Mouse (Mus musculus) heart, adult 11 months (tissue): ENCODE results near the gene Rnase4.

Experiments used
- DNase-seq: peaks from one replicate; pipeline ENCODE4 v3.0.0; 2022

The Rnase4 gene

DNA sequence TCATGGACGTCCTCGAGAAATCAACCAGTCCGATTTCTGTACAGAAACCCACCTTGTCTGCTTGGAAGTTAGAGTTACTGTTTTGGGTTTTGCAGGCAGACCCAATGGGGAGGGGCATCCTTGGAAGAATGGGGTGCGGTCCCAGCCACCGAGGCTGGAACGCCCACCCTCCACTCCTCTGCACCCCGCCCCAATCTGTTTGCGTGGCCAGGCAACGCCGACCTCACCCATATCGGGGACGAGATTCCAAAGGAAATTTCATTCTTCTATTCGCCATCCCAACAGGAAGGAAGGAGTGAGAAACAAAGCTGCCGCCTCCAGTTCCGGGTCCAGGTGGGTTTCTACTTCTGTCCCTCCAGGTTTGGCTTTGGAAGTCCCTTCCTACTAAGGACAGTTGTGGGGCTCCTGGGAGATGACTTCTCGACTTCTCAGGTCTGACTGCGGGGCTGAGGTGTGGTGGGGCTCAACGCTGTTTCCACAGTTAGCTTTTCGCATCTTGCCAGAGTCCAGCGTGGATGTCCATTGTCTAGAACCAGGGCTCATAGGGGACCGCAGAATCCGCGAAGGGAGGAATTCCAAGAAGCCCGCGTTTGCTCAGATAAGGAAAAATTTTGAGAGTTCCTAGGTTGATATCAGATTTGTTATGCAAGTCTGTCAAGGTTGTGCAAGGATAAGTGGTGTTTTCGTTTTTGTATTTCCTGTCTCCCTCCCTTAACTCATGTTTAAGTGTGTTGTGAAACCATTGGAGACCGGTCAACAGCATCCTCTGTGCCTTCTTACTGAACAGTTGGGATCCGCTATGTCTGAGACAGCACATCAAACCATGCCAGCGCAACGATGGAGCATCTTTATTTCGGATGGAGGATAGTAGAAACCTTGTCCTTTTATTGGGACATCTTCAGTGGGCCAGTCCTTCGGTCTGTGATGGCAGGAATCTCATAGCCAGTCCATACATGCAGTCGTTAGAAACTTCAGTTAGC, at the start of gene Rnase4, which contains the start of gene Ang:
Rnase4 (plus strand) TSS at position 157 of the 980 bp plus-strand sequence.
Ang (plus strand) TSS at position 230 of the 980 bp plus-strand sequence.
- peak; percentile 99 for DNase-seq

DNA sequence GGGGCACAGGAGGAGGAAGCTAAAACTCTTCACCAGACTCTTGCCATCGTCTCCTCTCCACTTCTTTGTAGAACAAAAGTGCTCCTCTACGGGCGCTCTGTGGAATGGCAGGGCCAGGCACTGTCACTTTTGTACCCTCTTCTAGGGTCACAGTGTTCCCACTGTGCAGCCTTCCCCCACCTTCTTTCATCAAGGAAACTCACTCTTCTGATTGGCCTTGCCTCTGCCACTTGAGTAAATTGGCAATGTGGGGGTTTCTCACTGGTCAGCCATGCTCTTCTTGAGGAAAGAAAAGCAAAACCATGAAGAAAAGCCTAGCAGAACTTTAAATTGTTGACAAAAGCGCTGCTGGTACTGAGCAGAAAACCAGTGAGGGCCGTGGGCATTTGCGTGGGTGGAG, 49.1 kb upstream of the Rnase4 start, which contains the start of gene Rnase9:
Rnase9 (minus strand) TSS at position 101 of the 400 bp plus-strand sequence.
- DNase-seq = peak; percentile 51

GRCm38 (mm10) chr14:51047846-51048245, 43.0 kb upstream of the Rnase4 start:
- DNase-seq = peak; percentile 66

DNA sequence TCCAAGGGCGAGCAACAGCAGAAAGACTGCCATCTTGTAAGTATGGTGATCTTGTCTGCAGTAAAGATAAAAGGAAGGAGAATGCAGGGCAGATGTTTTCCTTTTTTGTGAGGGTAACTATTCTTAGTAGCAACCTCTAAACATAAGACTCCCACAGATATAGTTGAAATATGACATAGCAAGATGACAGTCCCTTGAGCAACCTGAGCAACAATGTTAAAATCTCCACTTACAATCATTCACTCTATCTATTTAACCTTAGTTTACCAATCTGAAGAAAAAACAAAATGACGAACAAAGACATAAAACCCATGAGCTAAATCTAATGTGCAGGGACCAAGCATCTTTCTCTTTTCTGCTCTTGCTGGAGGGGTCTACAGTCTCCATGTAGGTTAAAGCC, 40.8 kb upstream of the Rnase4 start, which contains the start of gene Rnase11:
Rnase11 (minus strand) TSS at position 101 of the 400 bp plus-strand sequence.
- no peak for DNase-seq

DNA sequence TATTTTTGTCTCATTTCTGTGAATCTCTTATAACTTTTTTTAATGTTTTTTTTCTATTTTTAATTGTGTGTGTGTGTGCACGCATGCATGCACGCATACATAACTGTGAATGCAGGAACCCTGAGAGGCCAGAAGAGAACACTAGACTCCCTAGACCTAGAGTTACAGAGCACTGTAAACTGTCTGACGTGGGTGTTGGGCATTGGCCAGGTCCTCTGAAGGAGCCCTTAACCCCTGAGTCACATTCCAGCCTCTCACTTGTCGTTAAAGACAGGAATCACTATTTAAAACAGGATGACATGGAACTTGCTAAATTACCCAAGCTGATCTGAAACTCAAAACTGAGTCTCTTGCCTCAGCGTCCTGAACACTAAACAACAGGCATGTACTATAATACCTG, 38.9 kb upstream of the Rnase4 start:
- peak; percentile 39 for DNase-seq

DNA sequence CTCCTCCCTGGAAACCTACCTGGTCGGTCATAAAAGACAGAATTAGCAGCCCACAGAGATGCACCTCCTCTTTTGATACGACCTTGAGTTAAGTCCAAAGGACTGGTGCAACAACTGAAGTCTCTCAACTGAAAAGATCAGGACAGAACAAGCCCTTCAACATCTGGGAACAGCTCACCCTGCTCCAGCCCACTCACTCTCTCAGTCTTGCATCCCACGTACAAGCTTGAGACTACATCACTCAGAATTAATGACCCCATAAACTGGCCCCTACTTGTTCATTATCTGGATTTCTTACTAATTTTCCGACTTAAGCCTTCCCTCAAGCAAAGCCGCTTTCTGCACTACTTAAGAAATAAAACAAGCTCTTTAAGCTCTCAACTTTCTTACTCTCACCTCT, 37.7 kb upstream of the Rnase4 start:
- no peak for DNase-seq

DNA sequence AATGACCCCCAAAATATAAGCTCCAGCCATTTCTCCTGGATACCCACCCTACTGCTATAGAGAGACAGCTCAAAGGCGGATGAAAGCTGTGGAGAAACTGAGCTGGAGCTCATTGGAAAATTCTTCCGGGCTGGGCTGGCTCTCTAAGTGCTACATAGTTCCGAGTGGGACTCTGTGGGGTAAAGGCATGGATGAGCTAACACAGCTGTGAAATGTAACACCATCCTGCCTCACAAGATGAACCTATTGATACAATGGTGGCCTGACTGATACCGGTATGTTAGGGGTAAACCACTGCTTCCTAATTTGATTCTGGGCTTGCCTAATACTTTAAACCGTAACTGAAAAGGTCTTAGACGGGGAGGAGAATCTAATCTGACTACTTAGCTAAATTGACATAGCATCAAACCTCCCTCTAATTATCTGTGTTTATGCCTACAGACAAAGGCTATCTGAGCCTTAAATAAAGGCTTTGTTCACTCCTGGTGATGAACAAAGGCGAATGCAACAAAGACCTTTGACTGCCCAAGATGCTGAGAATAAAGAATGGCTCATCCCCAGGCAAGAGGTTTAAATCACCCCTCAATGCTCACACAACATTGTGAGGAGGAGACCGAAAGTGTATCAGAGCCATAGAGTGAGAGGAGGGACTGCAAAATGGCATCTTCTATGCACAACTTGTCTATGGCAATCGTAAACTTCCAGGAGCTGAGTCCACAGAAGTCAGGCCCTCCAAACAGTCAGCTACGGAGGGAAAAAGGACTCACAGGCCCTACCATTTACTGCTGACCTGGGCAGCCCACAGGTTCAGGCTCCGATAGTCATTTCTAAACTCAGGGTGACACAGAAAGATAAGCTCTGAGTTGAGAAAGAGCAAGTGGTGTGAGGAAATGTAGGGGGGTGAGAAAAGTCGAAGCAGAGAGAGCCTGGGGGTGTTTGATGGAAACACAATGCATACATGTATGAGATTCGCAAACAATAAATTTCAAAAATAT, 36.3 kb upstream of the Rnase4 start:
- DNase-seq = peak; percentile 64

DNA sequence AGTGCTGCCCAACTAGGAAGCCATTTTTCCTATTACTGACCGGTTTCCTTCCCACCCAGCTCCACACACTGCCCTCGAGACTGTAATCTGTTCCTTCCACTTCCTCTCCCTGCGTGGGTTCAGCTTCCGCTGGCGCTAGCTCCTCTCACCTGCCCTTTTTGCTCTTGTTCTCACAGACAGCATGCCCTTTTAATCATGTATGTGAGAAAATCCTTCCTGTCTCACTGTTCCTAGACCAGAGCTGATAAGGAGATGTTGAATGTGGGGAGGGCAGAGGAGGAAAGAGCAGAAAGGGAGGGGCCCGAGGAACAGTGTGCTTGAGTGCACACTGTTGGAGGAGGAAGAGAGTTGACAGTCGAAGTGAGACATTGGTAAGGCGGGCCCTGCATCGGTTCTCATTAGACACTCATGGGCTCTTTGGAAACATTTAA, 33.5 kb upstream of the Rnase4 start, which contains the start of gene Rnase12:
Rnase12 (minus strand) TSS at position 261 of the 431 bp plus-strand sequence.
- DNase-seq = peak; percentile 79

DNA sequence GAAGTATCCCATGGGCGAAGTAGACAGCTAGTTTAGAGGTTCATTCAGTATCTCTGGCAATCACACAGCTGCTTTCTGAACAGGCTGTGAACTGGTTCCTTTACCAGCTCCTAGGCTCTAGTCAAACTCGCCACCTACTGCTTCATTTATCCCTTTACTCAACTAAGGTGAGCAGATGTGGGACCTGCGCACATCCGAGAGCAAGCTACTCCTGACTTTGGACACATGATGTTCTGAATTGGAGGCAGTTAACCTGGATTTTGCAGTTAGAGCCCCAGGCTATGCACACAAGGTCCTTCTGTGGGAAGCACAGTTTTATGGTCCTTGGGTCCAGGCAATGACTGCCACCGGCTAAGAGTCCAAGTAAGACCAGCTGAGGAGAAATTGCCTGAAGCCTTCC, 30.1 kb upstream of the Rnase4 start:
- DNase-seq = peak; percentile 69

DNA sequence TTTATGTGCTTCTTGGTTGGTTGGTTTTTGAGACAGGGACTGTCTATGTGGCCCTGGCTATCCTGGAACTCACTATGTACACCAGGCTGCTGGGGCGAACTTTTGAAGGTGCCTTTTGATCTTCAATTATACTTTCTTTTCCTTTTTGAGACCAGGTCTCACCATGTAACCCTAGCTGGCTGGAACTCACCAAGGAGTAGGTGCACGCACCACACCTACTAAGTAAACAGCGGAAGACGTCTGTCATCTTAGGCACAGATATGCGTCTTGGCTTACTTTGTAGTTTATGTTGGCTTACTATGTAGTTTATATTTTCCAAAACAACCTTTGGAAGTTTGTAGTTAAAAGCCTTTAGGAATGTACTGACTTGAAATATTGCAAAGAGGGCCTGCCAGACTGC, 21.9 kb upstream of the Rnase4 start:
- peak; percentile 86 for DNase-seq

DNA sequence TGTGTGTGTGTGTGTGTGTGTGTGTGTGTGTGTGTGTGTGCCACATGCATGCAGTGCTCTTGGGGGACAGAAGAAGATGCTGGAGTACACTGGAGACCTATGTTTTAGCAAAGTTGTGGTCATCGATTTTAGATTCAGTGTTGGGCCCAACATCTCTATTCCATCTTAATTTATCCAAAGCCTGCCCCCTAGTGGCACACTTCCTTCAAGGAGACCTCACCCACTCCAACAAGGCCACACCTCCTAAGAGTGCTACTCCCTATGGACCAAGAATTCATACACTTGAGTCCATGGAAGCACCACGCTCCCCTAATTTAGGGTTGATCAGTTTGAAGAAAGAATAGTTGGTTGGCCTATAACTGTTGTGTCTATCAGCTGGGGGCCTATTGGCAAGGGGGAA, 21.3 kb upstream of the Rnase4 start:
- no peak for DNase-seq

- no peak for DNase-seq
Observed at GRCm38 (mm10) chr14:51074335-51074734, 16.5 kb upstream of the Rnase4 start, which contains the start of gene Olfr750. Gene Olfr750, minus strand, starts transcription at chr14:51074435.

- DNase-seq = no peak
Observed at GRCm38 (mm10) chr14:51079180-51079579, 11.7 kb upstream of the Rnase4 start.

DNA sequence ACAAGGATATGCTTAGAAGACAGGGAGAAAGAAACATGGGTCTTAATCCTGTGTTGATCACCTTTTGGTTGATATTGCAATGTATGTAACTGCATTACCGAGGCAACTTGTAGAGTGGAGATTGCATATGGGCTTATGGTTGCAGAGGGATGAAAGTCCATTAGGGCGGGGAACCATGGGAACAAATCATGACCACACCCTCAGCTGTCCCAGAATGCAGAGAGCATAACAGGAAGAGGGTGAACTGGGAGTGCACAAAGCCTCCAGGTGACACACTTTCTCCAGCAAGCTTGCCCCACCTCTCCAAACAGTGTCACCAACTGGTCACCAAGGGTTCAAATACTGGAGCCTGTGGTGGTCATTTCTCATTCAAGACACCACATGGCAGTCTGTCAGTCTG, 9.8 kb upstream of the Rnase4 start:
- DNase-seq = no peak

GRCm38 (mm10) chr14:51082599-51083581, 8.0 kb upstream of the Rnase4 start:
- peak; percentile 97 for DNase-seq

DNA sequence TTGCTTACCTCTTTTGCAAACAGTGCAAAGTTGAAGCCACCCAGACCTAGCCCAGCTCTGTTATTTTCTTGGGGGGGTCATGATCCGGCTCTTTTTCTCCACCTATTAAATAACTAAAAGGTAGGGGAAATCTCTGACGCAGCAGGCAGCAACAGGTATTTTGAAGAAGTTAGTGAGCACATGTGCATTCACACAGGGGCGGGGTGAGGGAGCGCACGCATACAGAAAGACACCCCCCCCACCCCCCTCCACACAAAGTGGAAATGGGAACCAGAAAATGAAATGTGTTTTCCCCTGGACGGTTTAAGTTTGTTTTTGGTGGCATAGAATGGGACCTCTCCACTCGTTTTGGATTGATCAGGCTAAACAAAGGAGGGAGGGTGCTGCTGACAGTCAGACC, 7.1 kb upstream of the Rnase4 start:
- DNase-seq = no peak

DNA sequence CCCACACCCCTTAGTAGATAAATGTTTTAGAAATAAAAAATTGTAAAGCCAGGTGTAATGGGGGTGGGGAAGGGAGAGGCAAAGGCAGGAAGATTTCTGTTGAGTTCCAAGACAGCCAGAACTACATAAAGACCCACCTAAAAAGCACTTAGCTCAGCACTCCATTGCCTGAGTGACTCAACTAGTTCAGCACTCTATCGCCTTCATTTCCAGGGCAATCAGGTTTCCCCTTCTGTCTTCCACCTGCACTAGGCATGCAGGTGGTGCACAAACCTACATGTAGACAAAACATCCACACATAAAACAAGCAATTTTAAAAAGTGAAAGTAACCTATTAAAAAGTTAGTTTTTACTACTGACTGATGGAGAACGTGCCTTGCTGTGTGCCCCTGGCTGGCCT, 5.8 kb upstream of the Rnase4 start:
- no peak for DNase-seq

DNA sequence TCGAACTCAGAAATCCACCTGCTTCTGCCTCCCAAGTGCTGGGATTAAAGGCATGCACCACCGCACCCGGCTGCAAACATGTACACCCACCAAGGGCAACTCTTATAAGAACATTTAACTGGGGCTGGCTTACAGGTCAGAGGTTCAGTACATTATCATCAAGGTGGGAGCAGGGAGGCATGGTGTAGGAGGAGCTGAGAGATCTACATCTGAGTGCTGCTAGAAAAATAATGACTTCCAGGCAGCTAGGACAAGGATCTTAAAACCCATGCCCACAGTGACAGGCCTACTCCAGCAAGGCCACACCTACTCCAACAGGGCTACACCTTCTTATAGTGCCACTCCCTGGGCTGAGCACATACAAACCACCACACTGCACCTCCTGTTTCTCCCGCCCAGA, 5.0 kb upstream of the Rnase4 start:
- DNase-seq = no peak

- no peak for DNase-seq
Observed at GRCm38 (mm10) chr14:51087762-51088161, 3.1 kb upstream of the Rnase4 start.

- peak; percentile 98 for DNase-seq
Observed at GRCm38 (mm10) chr14:51088166-51088969, 2.5 kb upstream of the Rnase4 start.
